Mouse (Mus musculus): ENCODE data around the gene Inhbb. TPM values are rescaled to one million over a fixed set of nuclear protein-coding genes. Genes with fewer than 3 reads are reported as not detected.

Gene Inhbb
- polyA plus RNA-seq, 1 experiment from 2014 or later: 0.47 TPM

DNA sequence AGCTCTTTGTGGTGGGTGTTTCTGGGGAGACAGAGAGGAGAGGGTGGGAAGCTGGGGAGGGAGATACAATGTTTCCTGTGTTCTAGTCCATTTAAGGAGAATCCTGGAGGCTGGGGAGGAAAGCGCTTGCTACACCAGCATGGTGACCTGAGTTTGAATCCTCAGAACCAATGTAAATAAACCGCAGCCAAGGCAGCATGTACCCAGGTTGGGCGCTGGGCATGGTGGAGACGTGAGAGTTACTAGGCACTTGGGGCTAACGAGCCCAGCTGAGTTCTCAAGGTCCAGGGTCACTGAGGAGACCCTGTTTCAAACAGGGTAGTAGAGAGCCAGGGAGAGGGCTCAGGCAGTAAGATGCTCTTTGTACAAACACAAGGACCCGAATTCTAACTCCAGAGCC is 55.7 kb downstream of the Inhbb start:
- Histone ChIP-seq H3K4me1 (ENCODE audit: control insufficient read depth in 2 of 2, insufficient read depth in 2 of 2, low read length in 2 of 2) (no peaks in the 10 kb centered on the region), H3K27ac (replicated peaks in 1 of 2; ENCODE audit: control insufficient read depth in 1 of 2, insufficient read depth in 1 of 2, low read depth in 2 of 2, low read length in 2 of 2) (no peak overlapping the region), H3K36me3 (ENCODE audit: control insufficient read depth, insufficient read depth, low read length) (no peaks in the 10 kb centered on the region), H3K4me3 (ENCODE audit: control insufficient read depth in 1 of 2, insufficient read depth in 1 of 2, low read depth in 1 of 2, low read length in 2 of 2) (no peak overlapping the region), H3K9me3 (ENCODE audit: control insufficient read depth, low read length) (peaks cover 5% of the 10 kb centered on the region; the same call in 1 of the 2 replicates), H3K27me3 (ENCODE audit: control insufficient read depth, insufficient read depth, low read length) (no peaks in the 10 kb centered on the region), H3K9ac (ENCODE audit: low read length) (no peak overlapping the region), H3K4me2 (ENCODE audit: low read length) (no peak overlapping the region)
- 68% methylated on average over 6 of the region's 6 CpGs for WGBS
- no peak for ATAC-seq (ENCODE audit: insufficient number of reproducible peaks, insufficient read depth, low FRiP score, low read depth)

Other genes with a start within 250 kb of the Inhbb start
- 116 and 127 TPM in 2 replicates for gene Ralb, start 82.5 kb upstream of the Inhbb start, polyA plus RNA-seq (2014; fragmentation: Nextera tagmentation; extraction: Ambion mirVana)
- 25.6 and 25.7 TPM in 2 replicates for gene Tmem185b, start 103.9 kb upstream of the Inhbb start, polyA plus RNA-seq (2014; fragmentation: Nextera tagmentation; extraction: Ambion mirVana)
- 15.3 and 16.8 TPM in 2 replicates for gene Epb41l5, start 226.8 kb upstream of the Inhbb start, polyA plus RNA-seq (2014; fragmentation: Nextera tagmentation; extraction: Ambion mirVana)

Data from heart, embryonic 14.5 days (tissue).